7 mouse cellular contexts compared by ENCODE assay signal in the genomic region with DNA sequence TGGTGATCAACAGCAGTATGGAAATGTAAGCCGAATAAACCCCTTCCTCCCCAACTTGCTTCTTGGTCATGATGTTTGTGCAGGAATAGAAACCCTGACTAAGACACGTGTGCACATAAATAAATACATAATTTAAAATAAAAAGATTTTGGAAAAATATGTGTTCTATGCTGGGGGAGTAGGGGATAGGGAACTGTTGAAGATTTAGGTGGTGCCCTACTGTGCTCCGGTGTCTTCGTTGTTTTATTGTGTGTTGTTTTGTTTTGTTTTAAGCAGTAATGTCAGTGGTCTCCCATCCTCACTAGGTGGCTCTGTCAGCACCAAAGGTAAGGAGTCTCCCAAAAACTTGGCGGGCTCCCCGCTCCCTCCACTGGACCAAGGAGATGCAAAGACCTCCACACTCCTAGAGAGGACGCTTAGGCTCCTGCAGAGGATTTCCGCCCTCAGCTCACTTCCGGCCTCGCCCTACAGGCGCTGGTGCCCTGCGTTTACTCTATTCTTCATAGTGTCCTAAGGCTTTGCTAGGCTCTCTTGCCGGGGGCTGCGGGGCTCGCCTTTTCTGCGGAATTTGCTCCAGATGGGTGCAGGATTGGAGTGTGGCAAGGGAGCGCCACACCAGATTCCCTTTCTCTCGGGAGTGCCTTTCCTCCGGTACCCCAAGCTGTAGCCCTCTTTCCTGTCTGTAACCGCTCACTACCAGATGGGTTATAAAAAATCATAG. TPM values are rescaled to one million over a fixed set of nuclear protein-coding genes. Genes with fewer than 3 reads are reported as not detected.
DNase-seq lines count a peak whose midpoint lies in the region.

No protein-coding gene starts in this region.

- H3K27me3 ChIP-seq in midbrain, embryonic 10.5 days (ENCODE audit: low read depth, poor library complexity, severe bottlenecking) = peaks cover 32% of the 10 kb centered on the region

- no peaks in the 10 kb centered on the region for H3K9me3 ChIP-seq in midbrain, embryonic 10.5 days (replicated peaks)

- intact Hi-C loops in left cerebral cortex, postnatal 4 days (cut with DNase I) = no loop called here

- 13% methylated on average over 20 of the region's 20 CpGs for WGBS in midbrain, embryonic 10.5 days

- peaks cover 8% of the 10 kb centered on the region; the same call in 1 of the 2 replicates for H3K4me1 ChIP-seq in midbrain, embryonic 10.5 days

- H3K36me3 ChIP-seq in midbrain, embryonic 10.5 days = no peaks in the 10 kb centered on the region

- peak; percentile 86 for DNase-seq in adrenal gland, postnatal 14 days
- DNase-seq in embryo, embryonic 9.5 days (ENCODE audit: extremely low spot score) = peak; percentile 74
- peak; percentile 97 for DNase-seq in heart, adult 11 months
- DNase-seq in kidney, adult 11 months = peak; percentile 74
- peak; percentile 80 for DNase-seq in left cerebral cortex, postnatal 4 days
- DNase-seq in midbrain, embryonic 10.5 days (ENCODE audit: low spot score) = peak; percentile 73
- DNase-seq in right cerebral cortex, postnatal 4 days = peak; percentile 80

- H3K27ac ChIP-seq in midbrain, embryonic 10.5 days (replicated peaks) = peak overlapping the region; percentile 90

- H3K4me3 ChIP-seq in midbrain, embryonic 10.5 days = peak overlapping the region; percentile 75

RNA-seq across cellular contexts. Expression of gene Rgs9, which starts 14.1 kb away (rescaled TPM):
- 4.5 and 7.4 TPM in 2 replicates for total RNA-seq in adrenal gland, postnatal 14 days (2021)
- 10 to 100 TPM; 37.0 to 37.7 TPM for total RNA-seq in left cerebral cortex, postnatal 4 days (2021)
- 1.6 and 2.2 TPM in 2 replicates for polyA plus RNA-seq in midbrain, embryonic 10.5 days (2016; fragmentation: Nextera tagmentation; extraction: Ambion mirVana)

RNA-seq across cellular contexts. Expression of gene Gna13, which starts 50.6 kb away (rescaled TPM):
- 61.7 and 65.3 TPM in 2 replicates for total RNA-seq in adrenal gland, postnatal 14 days (2021)
- total RNA-seq in left cerebral cortex, postnatal 4 days (2021) = 10 to 100 TPM; 48.8 to 50.5 TPM
- 16.9 and 18.8 TPM in 2 replicates for polyA plus RNA-seq in midbrain, embryonic 10.5 days (2016; fragmentation: Nextera tagmentation; extraction: Ambion mirVana)

Comparison
In these comparisons a context has a peak if more than half of its experiments do, and no peak if none do; other contexts are left out.
1. Peak in every context shown above with its lines: DNase-seq, H3K4me3 ChIP-seq and H3K27ac ChIP-seq.